Mouse (Mus musculus) embryonic fibroblast, embryonic 13.5 days (primary cell): ENCODE data around the gene Pink1.

Experiments used
- CTCF ChIP-seq: IDR thresholded peaks from 2 replicates; pipeline ENCODE4 v1.5.1; 2011; ENCODE audit warnings: mild to moderate bottlenecking, control low read depth, low read length, moderate library complexity, borderline replicate concordance; ENCODE audit not compliant: insufficient read depth
- POLR2A ChIP-seq: IDR thresholded peaks from 2 replicates; pipeline ENCODE4 v1.6.1; 2011; ENCODE audit warnings: low read depth, mild to moderate bottlenecking, control low read depth, low read length, moderate library complexity

- TF ChIP-seq CTCF (no peak), POLR2A (no peak)
Measured at GRCm38 (mm10) chr4:138352692-138353091, 26.6 kb upstream of the Pink1 start.
